Mouse (Mus musculus) thymus, postnatal 14 days (tissue): ENCODE results near the gene Crybg3.
A peak's percentile ranks its signal among the peaks of the same experiment; 100 is the strongest.

Source experiments
- DNase-seq: peaks from one replicate; pipeline ENCODE4 v3.0.0; 2021

Crybg3 gene

DNA sequence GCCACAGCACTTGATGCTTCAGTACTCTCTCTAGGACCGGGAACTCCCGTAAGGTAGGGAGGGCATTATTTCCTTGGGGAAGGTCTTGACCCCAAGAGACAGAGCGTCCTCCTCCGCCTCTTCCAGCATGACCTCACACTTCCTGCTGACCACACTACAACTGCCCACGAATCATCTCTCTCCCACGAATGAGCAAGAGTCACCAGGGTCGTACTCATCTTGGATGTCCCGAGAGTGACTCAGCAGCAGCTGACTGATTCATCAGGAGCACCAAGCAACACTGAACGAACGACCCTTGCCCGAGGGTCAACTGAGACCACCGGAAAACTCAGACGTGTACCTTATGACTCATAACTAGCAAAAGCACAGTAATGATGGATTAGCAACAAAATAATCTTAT, 71.2 kb downstream of the Crybg3 start:
- no peak for DNase-seq

DNA sequence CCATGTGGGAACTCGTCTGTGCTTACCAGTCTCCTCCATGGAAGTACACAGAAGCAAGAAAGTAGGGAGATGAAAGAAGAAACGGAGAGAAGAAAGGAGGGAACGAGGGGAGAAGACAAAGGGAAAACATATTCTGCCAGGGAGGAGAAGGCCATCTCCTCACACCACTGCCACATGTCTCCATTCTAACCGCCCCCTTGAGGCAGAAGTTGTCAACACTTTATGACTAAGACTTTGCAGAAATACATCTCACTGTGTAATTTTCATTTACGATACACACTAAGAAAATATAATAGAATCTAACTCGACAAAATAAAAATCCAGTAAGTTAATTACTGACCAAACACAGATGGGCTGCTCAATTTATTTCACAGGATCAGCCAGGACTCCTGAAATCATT, 73.8 kb downstream of the Crybg3 start:
- DNase-seq = no peak

DNA sequence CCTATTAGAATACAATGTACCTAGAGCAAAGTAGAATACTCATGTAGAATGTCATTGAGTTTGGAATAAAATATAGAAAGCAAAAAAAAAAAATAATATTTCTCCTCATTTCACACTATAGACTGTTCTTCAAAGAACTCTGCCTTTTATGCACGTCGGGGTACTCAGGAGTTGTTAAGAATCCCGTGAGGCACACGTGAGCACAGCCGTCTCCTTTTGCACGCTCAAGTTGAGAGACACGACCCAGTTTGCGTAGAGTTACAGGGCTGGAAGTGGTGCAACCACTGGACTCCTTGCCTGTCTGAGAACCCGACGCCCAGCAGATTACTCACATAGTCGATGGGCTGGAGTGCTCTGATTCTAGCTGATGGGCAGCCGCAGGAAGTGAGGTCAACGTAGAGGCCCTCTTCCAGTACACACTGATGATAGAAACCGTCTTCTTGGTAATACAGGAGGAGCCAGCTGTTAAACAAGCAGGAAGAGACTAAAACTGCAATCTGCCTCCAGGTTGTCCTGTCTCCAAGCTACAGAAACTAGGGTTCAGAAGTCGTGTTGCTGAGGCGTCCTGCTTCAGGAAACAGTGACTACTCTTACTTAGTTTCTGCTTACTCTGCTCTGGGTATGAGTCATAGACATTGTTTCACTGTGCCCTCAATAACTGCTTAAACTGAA, 78.9 kb downstream of the Crybg3 start:
- no peak for DNase-seq

DNA sequence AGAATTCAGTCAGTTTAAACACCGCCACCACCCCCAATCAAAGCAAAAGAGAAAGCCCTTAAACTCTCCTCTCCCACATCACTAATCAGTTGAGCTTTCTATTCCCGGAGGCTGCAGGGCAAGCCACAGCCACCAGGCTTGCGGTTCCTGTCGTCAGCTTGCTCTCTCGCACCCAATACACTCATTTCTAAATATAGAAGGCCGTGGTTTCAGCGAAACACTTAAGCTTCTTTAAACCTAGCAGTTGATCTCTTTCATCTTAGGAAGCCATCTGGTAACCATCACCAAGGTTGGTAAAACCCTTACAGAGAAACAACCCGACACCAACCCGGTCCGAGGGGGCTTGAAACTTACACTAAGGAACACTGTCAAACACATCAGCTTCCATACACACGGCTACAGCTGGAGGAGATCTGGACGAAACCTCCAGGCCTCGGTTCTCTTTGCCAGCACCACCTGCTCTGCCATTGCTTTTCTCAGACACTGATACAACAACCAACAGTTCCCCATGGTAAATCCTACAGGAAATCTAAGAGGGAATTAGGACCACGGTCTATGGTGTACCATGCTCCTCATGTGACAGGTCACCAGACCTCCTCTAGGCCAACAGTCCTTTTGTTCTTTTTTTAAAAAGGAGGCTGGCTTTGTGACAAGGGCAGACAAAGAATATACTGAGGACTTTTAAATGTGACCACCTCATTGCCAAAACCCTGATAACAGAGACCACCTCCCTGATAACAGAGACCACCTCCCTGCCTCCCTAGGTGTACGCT, 83.1 kb downstream of the Crybg3 start:
- peak; percentile 33 for DNase-seq

DNA sequence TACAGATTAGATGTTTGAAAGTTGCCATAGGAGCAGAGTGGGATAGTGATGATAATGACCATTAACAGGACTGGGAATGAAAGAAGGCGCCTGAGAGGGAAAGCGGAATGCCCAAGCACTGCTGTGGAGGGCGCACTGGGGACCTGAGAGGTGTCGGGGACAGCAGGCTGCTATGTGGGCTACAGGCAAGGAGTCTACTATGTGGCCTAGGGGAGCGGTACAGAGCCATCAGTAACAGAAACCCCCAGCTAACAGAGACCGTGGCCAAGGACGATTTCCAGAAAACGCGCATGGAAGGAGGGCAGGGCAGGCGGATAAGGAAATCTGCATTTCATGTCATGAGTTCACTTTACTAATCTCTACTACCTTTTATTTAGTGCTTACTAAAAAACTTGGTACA, 83.8 kb downstream of the Crybg3 start:
- no peak for DNase-seq

DNA sequence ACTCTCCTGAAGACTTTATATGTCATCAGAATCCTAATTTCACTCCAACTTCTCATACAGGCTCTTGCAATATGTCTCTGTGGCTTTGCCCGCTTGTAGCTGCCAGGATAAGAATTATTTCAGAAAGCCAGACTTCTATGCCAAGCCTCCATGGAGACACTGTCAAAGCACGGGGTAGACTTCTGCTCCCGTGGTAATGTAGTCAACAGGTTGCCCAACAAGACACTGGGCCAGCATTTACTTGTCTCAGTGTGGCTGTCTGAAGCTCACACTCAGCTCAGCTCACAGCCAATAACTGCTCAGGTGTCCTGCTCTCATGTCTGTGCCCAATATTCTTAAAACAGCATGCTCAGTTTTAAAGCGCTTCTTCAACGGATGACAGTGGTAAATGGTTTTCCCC, 85.6 kb downstream of the Crybg3 start:
- DNase-seq = no peak

DNA sequence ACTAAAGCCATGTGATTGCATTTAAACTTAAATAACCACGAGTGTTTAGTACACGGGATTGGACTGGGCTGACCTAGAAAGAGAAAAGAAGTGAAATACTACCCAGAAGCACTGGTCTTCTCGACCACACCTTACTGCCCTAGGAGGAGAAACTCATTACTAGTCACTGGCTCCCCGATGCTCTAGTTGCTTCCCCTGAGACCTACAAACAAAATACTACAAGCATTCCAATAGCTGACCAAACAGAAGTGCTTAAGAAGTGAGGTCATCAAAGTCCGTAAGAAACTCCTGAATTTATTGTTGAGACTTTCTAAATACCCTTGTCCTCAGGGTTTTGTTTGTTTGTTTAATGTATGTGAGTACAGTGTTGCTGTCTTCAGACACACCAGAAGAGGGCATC, 90.9 kb downstream of the Crybg3 start:
- DNase-seq = no peak

DNA sequence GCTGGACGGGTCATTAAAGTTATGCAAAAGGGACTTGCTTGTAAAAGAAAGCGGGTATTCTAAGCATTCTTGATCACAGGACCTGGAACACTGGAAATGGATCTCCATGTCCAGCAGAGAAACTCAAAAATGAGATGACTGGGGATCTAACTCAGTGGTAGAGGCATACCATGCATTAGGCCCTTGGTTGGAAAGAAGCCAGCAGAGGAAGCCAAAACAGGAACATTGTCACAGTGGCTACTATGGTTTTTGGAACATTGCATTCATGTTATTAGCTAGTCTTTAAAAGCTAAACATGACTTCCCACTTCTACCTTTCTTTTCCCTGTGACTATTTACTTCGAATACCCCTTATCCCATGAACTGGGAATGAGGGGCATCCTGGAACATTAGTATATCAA, 101.6 kb downstream of the Crybg3 start:
- DNase-seq = no peak

DNA sequence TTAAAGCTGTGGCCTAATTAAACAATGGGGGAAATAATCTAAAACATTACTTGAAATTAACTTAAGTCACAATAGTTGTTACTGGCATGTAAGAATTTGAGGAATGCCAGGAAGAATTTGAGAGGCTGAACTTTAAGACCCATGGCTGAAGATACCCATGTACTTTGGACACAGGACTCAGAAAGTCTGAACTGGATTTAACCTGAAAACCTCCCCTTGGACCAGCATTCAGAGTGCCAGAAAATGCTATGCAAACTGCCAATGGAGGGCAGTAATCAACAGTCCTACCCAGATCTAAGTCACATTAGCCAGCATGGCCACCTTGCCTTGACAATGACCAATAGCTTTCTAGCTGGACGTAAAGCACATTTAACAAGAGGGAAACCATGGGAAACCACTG, 102.8 kb downstream of the Crybg3 start:
- no peak for DNase-seq

DNA sequence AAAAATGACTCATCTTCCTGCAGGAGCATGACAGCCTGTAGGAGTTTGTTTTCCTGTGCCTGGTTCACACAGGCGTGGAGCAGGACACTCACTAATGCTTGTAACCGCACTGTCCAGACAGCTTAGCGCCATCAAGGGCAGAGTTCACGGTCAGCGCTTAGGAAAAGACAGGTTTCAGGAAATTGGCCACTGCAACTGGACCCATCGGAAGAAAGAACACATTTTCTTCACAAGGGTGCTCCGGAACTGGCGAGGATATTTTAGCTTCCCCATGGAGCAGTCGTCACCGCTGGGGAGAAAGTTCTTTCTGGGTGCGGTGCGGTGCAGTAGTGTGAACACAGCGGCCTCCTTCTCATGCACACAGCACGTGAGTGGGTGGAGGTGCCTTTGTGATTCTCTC, 107.6 kb downstream of the Crybg3 start:
- no peak for DNase-seq

DNA sequence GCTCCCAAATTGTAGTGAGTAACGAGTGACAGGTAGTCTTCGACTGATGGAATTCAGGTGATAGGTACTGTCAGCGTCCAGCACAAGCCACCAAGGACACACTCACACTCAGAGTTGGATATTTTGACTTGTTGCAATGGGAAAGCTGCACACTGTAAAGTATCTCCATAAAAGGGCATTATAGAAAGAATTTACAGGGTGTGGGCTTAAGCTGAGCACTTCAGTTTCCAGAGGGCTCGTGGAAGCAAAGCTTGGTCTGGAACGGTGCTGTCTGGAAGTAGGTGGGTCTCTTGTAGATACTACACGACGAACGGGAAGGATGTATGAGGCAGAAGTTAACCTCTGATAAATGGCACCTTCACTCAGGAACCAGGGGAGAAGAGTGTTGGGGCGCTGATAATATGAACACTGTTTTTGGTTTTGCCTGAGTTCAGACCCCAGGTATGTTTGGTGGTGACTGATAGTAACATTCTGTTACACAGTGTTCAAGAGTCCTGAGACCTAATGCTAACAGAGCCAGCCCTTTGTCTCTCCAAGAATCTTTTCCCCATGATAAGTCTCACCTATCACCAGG, 112.7 kb downstream of the Crybg3 start:
- no peak for DNase-seq

DNA sequence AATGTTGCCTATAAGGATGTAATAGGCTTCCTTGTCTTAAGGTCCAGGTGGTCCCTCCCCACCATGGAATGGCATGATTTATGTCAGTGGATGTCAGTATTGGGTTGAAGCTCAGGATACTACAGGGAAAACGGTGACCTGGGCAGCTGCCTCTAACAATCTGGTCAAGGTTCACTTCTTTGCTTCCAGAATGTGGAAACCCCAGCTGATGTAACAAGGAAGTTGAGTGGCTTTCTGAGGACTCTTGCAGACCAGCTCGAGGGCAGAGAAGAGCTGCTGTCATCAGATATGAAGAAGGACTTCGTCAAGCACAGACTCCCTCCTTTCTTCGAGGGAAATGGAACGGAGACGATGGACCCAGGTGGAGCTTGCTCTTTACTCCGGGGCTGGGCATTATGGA, 113.5 kb downstream of the Crybg3 start:
- no peak for DNase-seq

DNA sequence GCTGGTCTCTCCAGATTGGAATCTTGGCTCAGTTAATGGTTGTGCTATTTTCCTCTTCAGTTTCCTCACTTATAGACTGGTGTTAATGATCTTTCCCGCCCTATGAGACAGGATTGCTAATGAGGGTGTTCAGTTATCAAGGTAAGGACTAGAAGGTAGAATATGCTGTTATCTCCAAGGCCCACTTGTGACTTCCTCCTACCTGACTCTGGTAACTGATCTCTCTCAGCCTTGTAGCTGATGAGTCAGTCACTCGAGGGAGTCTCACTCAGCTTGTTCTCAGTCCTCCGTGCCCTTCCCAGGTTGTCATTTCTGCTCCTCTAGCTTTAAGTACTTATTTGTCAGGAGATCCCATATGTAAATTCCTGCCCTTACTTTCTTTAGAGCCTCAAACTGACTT, 122.8 kb downstream of the Crybg3 start:
- DNase-seq = no peak

DNA sequence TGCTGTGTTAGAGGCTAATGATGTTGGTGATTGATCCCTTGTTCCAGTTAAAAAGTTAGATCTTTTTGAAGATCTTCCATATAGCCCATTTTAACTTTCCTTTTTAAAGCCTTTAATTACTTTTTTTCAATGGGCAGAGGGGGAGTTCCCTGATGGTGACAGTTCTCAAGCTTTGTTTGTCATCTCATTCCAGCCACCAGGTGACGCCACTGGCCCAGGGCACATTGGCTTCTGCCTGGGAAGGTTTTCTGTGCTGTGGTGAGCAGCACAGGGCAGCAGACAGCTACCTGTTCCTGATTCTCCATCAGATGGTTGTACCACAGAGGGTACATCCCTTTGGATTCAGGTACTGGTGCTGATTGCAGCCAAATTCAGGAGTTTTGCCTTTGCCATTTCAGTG, 126.0 kb downstream of the Crybg3 start:
- peak; percentile 58 for DNase-seq

DNA sequence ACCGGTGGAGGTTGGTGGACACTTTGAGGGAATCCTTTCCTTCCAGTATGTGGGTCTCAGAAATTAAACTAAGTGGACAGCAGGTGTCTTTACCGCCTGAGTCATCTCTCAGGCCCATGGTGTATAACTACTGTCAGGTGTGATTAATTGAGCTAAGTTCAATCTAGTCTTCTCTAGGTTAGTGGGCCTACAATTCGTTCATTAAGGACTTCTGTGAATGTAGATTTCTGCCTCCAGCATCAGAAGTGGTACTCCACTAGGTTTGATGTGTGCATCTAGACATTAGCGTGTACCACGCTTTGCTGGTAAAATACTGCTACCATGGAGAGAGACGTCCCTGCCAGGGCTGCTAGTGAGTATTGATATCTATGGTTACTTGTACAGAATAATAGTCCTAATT, 128.2 kb downstream of the Crybg3 start:
- DNase-seq = no peak

DNA sequence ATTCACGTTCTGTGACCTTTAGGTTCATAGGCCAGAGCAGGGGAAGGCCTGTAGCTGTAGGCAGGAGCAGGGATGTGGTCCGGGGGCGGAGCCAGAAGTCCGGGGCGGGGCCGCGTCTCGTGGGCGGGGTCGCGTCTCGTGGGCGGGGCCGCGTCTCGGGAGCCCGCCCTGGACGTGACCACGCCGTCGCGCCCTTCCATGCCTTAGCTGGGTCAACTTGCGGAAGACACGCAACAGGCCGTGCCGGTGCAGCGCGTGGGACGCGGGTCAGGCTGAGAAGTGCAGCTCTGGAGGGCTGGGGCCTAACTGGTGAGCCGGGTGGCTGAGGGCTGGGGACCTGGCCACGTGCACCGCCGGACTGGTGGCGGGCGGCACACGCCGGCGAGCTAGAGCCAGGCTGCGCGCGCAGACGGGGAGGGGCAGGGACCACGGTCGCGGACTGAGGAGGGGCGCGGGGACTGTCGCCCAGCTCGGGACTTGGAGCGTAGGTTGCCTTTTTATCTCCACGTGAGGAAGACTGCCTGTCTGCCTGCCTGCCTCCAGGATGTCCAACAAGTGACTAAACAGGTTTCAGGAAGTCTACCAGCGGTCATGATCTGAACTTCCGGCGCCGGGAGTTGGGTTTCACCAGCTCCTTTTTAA, 129.0 kb downstream of the Crybg3 start, which contains the start of gene Riox2:
Riox2 (plus strand) TSS at position 139 of the 642 bp plus-strand sequence.
- peak; percentile 89 for DNase-seq

DNA sequence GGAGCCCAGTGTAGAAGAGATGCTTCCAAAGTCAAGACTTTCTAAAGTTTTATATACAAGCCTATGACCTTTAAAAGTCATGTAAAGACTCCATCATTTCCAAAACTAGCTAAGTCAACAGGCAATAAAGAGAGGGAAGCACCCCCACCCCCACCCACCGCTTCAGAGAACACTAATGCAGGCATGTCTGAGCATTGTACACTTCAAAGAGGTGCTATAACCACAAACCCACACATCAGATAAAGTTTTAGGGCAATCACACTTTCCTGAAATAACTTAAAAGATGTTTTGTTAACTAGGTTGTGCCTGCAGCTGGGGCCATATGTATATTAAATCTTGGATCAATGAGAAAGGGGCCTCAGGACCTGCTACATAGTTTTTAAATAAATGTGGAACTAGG, 130.9 kb downstream of the Crybg3 start:
- DNase-seq = no peak

DNA sequence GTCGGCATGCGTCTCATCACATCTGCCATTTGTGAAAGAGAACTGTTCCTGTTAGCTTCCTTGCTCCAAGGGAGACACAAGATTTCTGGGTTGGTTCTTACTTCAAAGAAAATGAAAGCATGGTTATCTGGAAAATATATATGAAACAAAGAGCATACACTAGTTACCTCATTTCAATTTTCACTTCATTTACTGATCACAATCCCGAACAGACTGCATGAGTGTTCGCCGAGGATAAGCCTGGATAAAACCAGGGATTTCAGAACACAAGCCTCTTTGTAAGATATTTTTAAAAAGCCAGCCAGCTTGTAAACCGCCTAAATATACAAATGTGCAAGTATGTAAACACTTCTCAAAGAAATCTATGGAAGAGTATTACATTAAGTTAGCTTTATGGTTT, 136.8 kb downstream of the Crybg3 start:
- no peak for DNase-seq

DNA sequence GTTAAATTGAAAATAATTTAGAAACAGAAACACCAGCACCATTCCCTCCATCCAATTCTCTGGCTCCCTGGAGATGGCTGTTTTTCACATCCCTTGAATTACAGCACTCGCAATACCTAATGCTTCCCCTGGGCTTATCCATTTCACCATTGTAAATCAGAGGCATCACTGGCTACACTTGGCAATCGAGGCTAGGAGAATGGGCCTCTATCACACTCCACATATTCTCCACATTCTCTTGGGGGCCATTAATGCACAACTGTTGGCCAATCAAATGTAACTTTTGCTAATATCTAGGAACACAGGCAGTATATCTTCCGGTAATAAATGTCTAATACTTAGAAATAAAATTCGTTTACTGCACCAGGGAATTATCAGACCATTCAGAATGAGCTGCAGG, 137.2 kb downstream of the Crybg3 start:
- no peak for DNase-seq

DNA sequence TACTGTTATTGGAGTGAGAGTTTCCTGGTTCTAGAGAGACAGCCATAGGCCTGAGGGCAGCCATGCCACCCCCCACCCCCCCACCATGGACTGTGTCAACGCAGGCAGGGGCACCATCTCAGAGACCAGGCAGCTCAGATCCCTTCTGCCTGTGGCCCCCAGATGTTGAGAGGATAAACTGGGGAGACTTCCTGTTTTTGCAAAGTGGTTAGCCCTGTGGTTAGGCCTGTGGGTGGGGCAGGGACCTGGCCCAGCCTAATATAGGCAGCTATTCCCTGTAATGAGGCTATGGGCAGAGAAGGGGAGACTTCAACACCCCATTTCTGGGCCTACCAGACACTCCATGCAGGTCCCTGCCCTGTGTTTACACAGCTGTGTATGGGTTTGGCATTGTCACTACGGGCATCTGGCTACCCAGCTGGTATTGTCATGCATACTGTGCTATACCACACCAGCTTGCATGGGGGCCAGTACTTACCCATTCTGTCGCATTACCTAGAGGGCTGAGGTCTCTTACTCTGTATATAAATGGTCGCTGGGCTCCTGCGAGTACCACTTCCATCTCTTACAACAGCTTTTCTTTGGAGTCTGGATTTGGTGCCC, 141.4 kb downstream of the Crybg3 start:
- peak; percentile 49 for DNase-seq

DNA sequence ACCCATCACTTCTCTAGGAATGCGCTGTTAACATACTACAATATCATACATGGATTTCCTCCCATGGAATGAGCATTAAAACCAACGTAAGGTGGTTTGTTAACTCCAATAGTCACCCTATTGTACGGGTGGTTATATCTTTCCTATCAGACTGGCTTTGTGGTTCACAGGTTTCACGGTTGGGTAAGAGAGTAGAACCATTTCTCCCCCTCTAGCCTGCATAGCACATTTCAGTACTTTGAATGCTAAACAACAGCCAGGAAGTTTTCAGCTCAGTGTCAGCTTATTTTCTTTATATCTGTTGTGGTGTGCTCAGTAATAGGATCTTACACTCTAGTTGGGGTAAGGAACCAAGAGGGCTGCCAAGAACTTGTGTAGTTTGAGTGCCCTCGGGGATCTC, 149.0 kb downstream of the Crybg3 start:
- no peak for DNase-seq

DNA sequence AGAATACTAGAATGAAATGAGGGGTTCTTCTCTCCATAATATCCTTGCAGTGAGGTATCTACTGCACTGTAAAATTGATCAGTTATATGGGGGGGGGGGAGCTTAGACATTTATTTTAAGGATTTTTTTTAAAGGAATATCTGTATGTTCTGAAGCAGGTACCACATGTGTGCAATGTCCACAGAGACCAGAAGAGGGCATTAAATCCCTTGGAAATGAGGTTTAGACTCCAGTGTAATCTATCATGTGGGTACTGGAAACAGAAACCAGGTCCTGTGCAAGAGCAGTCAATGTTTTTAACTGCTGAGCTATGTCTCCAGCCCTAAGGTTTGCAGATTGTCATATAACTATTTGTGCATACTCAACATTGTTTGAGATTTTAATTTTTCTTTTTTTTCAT, 151.7 kb downstream of the Crybg3 start:
- no peak for DNase-seq

DNA sequence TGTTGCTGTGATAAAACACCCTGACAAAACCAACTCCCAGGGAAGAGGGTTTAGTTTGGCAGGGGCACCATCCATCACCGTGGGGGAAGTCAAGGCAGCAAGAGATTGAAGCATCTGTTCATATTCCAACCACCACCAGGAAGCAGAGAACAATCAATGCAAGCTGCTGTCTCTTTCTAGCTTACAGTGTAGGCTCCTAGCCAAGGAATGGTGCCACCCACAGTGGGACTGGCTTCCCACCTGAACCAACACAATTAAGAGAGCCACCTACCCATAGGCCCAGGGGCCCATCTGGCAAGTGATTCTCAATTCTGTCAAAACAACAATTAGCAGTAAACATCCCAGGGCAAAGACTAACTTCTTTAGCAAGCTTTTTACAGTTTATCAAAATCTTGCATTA, 152.6 kb downstream of the Crybg3 start:
- DNase-seq = no peak
